Mouse (Mus musculus): ENCODE data around the gene Cdh24. TPM values are rescaled to one million over a fixed set of nuclear protein-coding genes. Genes with fewer than 3 reads are reported as not detected.

The Cdh24 gene
- polyA plus RNA-seq, 1 experiment from 2014 or later: 14.0 TPM

DNA sequence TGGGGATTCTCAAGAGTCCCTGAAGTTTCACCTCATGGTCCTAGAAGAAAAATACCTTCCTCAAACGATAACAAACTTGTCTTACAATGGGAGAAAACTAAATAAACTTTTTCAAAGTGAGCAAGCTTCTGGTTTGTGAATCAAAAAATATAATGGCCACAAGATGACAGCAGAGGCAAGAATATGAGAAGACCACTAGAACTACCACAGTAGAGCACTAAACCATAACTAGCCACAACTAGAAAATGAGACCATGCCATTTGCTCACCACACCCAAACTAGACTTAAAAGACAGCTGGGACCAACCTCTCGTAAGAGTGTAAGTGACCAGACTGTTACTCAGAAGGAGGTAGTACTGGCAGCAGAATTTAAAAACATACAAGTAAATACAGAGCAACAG lies 18.8 kb upstream of the Cdh24 start:
- Histone ChIP-seq H3K4me1 (no peaks in the 10 kb centered on the region), H3K27me3 (replicated peaks) (no peaks in the 10 kb centered on the region)
- ATAC-seq (ENCODE audit: low FRiP score): no peak

DNA sequence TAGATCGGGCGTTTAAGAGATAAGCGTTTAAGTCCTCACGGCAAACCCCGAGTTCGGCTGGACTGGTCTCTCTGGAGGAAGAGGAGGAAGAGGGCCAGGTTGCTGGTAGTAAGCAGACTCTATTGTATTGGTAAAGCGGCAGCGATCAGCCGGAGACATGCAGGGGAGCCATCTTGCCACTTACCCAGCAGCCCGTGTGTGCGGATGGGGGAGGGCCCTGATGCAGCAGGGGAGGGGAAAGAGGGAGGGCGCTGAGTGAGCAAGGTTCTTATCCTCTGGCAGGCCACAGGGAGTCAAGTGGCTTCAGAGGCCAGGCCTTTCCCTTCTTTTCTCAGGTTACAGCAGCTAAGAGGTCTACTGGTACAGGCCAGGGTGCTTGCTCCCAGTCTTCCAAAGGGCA lies 12.3 kb upstream of the Cdh24 start:
- H3K9ac ChIP-seq (replicated peaks): peak overlapping the region; percentile 62
- peak overlapping the region; percentile 84 for H3K27ac ChIP-seq (replicated peaks)
- peaks cover 58% of the 10 kb centered on the region for H3K36me3 ChIP-seq
- no peaks in the 10 kb centered on the region for H3K9me3 ChIP-seq (replicated peaks)
- H3K4me1 ChIP-seq: peaks cover 49% of the 10 kb centered on the region
- no peaks in the 10 kb centered on the region for H3K27me3 ChIP-seq (replicated peaks)
- ATAC-seq (ENCODE audit: low FRiP score): peak; percentile 77
- under 1% methylated on average over 12 of the region's 12 CpGs for WGBS
- H3K4me3 ChIP-seq (replicated peaks): peak overlapping the region; percentile 57
- H3K4me2 ChIP-seq: peak overlapping the region; percentile 65

More for the DNA sequence above, 18.8 kb upstream of the Cdh24 start:
- Histone ChIP-seq H3K9ac (replicated peaks) (no peak overlapping the region), H3K36me3 (peaks cover 94% of the 10 kb centered on the region), H3K9me3 (replicated peaks) (no peaks in the 10 kb centered on the region), H3K4me3 (replicated peaks) (no peak overlapping the region), H3K27ac (replicated peaks) (no peak overlapping the region), H3K4me2 (no peak overlapping the region)
- 88% methylated on average over 2 of the region's 2 CpGs for WGBS

DNA sequence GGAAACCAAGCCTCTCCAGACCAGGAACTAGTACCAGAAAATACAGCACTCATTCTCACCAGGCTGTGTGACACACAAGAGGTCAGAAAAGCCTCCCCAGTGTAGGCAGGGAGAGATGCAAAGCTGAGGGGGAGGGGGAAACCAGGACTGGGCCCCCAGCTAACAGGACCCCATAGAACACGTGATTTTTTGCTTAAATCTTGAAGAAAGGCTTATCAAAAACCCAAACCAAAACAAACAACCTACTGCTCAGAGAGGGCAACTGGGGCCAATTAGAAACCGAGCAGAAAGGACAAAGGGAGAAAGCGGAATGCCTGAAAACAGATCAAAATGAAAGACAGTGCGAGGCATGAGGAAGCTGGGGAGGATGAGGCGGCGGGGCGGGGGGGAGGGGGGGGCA lies 11.6 kb upstream of the Cdh24 start:
- no peaks in the 10 kb centered on the region for H3K27me3 ChIP-seq (replicated peaks)
- 0% methylated on average over 7 of the region's 7 CpGs for WGBS
- H3K27ac ChIP-seq (replicated peaks): peak overlapping the region; percentile 84
- peak overlapping the region; percentile 62 for H3K9ac ChIP-seq (replicated peaks)
- no peak; the same call in 1 of the 2 replicates for ATAC-seq (ENCODE audit: low FRiP score)
- peak overlapping the region; percentile 65 for H3K4me2 ChIP-seq
- H3K4me1 ChIP-seq: peaks cover 54% of the 10 kb centered on the region
- H3K4me3 ChIP-seq (replicated peaks): peak overlapping the region; percentile 57
- peaks cover 57% of the 10 kb centered on the region for H3K36me3 ChIP-seq
- no peaks in the 10 kb centered on the region for H3K9me3 ChIP-seq (replicated peaks)

DNA sequence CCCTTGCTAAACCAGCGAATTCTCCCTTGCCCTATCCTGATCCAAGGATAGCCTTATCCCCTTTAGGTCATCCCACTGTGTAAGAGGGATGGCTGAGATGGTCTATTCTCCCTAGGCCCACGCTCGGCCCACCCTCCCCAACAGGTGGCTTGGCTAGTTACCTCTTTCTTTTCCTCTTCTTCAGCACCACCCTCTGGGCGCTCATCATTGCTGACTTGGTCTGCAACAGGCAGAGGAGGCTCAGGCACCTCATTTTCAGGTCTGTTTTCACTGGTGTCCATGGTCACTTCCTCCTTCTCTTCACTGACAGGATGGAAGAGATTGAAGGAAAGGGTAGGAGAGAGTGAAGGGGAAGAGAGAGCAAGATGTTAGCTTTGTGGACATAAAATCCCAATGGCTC lies 10.4 kb upstream of the Cdh24 start:
- H3K9ac ChIP-seq (replicated peaks): 0 out of 2 replicates have a peak overlapping the region, but pooled peaks have one; percentile 62
- no peaks in the 10 kb centered on the region for H3K27me3 ChIP-seq (replicated peaks)
- H3K4me1 ChIP-seq: peaks cover 54% of the 10 kb centered on the region
- H3K27ac ChIP-seq (replicated peaks): peak overlapping the region; percentile 84; the same call in 1 of the 2 replicates
- peaks cover 57% of the 10 kb centered on the region for H3K36me3 ChIP-seq
- 88% methylated on average over 4 of the region's 4 CpGs for WGBS
- peak overlapping the region; percentile 57; the same call in 1 of the 2 replicates for H3K4me3 ChIP-seq (replicated peaks)
- H3K4me2 ChIP-seq: peak overlapping the region; percentile 65
- H3K9me3 ChIP-seq (replicated peaks): no peaks in the 10 kb centered on the region
- ATAC-seq (ENCODE audit: low FRiP score): peak; percentile 15; the same call in 1 of the 2 replicates

DNA sequence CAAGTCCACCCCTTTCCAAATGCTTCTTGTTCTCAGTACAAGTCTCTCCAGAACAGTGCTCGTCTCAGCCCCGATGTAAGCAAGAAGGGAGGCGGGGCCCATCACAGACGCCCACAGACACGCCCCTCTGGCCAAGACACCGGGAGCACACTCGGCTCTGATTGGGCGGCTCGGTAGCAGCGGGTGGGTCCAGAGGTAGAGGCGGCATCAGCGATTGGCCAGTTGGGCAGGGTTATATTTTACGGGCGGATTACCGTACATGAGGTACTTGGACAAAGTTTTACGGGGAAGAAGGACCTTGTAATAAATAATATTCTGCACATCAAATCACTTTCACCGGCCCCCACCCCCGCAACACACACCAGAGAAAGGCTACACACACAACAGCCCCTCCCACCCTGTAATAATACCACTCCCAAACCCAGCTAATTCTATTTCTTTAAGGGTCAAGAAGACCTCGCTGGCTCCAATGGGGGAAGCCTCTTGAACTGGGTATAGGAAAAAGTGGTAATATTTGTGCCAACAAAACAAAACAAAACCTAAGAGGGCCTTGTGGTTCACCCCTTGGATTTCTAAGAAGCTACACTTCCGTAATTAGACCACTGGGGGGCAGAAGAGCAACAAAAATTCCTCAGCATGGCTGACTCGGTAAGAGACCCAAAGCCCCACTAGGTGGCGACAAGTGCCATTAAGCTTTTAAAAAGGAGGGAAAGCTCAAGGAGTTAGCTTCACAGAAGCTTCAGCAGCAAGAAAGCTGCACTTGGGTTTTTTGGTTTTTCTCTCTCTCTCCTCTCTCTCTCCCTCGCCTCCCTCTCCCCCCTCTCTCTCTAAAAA lies 9.7 kb upstream of the Cdh24 start:
- 66% methylated on average over 23 of the region's 23 CpGs for WGBS

DNA sequence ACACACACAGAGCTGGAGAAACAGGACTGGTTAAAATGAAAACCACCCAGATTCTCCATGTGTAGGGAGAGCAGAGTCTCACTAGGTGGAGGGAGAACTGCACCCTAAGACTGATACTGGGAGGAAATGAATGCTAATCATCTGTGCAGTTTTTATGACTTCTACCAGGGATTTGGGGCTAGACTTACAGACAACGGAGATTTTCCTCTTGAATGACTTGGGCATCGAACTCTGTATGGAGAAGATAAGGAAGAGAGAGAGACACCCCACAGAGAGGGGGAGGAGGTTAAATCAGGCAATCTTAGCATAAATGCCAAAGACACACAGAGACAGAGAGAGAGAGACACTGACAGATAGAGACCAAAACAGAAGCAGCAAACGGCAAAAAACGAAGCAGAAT lies 6.7 kb upstream of the Cdh24 start:
- Histone ChIP-seq H3K36me3 (peaks cover 81% of the 10 kb centered on the region), H3K9ac (replicated peaks) (no peak overlapping the region), H3K27ac (replicated peaks) (no peak overlapping the region), H3K4me3 (replicated peaks) (no peak overlapping the region), H3K27me3 (replicated peaks) (no peaks in the 10 kb centered on the region), H3K4me1 (peaks cover 45% of the 10 kb centered on the region), H3K9me3 (replicated peaks) (no peaks in the 10 kb centered on the region), H3K4me2 (no peak overlapping the region)
- no peak for ATAC-seq (ENCODE audit: low FRiP score)
- 80% methylated on average over 4 of the region's 4 CpGs for WGBS

More for the DNA sequence above, 9.7 kb upstream of the Cdh24 start:
- Histone ChIP-seq H3K4me3 (replicated peaks) (no peak overlapping the region; the same call in 1 of the 2 replicates), H3K27ac (replicated peaks) (0 out of 2 replicates have a peak overlapping the region, but pooled peaks have one; percentile 84), H3K4me1 (peaks cover 54% of the 10 kb centered on the region), H3K27me3 (replicated peaks) (no peaks in the 10 kb centered on the region), H3K36me3 (peaks cover 57% of the 10 kb centered on the region), H3K4me2 (peak overlapping the region; percentile 65), H3K9me3 (replicated peaks) (no peaks in the 10 kb centered on the region), H3K9ac (replicated peaks) (no peak overlapping the region)
- ATAC-seq (ENCODE audit: low FRiP score): peak; percentile 37

DNA sequence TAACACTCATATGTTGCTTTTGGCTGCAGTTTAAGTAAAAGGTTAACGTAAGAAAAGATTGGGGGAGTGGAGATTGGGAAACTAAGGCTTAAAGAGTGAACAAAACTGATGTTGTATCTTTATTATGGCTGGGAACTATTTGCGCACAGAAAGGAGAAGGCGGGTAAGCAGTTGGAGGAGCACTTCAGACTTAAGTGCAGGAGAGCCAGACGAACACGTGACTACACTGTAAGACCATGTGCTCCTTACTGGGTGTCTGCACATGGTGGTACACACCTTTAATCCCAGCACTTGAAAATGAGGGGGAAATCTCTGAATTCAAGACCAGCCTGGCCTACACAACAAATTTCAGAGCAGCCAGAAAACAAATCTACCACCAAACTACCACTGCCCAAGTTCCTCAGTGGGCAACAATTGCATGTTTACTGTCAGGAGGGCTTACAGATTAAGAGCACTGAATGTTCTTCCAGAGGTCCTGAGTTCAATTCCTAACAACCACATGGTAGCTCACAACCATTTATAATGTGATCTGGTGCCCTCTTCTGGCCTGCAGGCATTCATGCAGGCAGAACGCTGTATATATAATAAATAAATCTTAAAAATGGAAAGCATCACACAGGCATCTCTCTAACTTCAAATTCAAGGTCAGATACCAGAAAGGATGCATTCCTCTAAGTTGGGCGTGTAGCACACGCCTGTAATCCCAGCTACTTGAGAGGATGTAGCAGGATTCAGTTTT lies 5.9 kb upstream of the Cdh24 start:
- Histone ChIP-seq H3K27ac (replicated peaks) (no peak overlapping the region), H3K4me3 (replicated peaks) (no peak overlapping the region), H3K9me3 (replicated peaks) (no peaks in the 10 kb centered on the region), H3K36me3 (peaks cover 88% of the 10 kb centered on the region), H3K27me3 (replicated peaks) (no peaks in the 10 kb centered on the region), H3K9ac (replicated peaks) (no peak overlapping the region), H3K4me2 (no peak overlapping the region), H3K4me1 (peaks cover 37% of the 10 kb centered on the region)
- 93% methylated on average over 8 of the region's 8 CpGs for WGBS
- ATAC-seq (ENCODE audit: low FRiP score): no peak

DNA sequence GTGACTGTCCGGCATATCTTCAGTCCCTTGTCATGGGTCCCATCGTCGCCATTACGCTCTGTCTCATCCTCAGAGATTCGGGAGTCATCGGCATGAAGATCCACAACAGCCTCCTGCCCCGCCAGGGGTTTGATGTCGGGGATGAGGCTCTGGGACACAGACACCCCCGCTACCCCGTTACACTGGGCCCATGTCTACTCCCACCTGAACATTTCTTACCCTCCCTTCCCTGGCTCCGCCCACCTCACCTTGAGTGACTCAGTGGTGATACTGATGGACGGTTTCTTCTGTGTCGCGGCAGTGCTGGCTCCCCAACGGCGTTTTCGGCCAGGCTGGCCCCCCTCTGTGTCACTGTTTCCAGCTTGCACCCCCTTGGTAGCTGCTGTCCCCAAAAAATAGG lies 5.3 kb upstream of the Cdh24 start:
- Histone ChIP-seq H3K36me3 (peaks cover 85% of the 10 kb centered on the region), H3K9me3 (replicated peaks) (no peaks in the 10 kb centered on the region), H3K4me1 (peaks cover 34% of the 10 kb centered on the region), H3K9ac (replicated peaks) (no peak overlapping the region), H3K27me3 (replicated peaks) (no peaks in the 10 kb centered on the region), H3K4me2 (no peak overlapping the region), H3K4me3 (replicated peaks) (no peak overlapping the region), H3K27ac (replicated peaks) (no peak overlapping the region)
- no peak for ATAC-seq (ENCODE audit: low FRiP score)
- WGBS: 95% methylated on average over 17 of the region's 17 CpGs

DNA sequence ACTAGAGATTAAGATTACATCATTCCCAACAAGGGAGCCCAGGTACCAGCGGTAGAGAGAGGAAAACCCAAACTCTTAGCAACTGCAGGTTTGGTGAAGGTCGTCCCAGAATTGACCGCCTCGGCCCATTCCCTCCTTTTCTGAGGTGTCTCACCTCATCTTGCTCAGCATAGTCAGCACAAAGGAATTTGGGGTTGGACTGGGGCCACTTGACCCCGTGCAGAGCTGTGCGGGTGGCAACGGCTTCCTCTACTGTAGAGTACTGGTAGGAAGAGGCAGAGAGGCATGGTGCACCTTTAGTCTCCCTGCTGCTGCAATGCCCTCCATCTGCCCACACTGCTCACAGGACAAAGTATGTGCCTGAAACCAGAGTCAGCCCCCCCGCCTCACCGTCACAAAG lies 3.1 kb upstream of the Cdh24 start:
- H3K9me3 ChIP-seq (replicated peaks): no peaks in the 10 kb centered on the region
- H3K27ac ChIP-seq (replicated peaks): no peak overlapping the region
- no peak overlapping the region for H3K9ac ChIP-seq (replicated peaks)
- H3K36me3 ChIP-seq: peaks cover 67% of the 10 kb centered on the region
- H3K4me2 ChIP-seq: no peak overlapping the region
- WGBS: 92% methylated on average over 9 of the region's 9 CpGs
- no peaks in the 10 kb centered on the region for H3K27me3 ChIP-seq (replicated peaks)
- H3K4me3 ChIP-seq (replicated peaks): no peak overlapping the region
- H3K4me1 ChIP-seq: peaks cover 26% of the 10 kb centered on the region
- ATAC-seq (ENCODE audit: low FRiP score): no peak

DNA sequence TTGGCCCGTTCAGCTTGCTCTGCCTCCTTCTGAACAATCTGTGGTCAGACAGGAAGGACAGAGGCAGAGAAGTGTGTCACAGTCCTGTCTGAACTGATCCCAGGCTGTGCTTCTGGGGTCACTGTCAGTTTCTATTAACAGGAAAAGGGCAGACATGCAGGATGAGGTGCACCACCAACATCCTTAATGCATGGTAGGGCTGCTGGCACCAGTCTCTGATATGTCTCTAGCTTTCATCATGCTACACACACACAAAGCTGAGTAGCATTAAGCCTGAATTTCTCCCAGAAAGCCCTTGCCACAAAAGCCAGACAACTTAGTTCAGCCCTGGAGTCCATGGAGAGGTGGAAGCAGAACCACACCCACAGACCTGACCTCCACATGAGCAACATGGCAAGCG lies 1.8 kb upstream of the Cdh24 start:
- H3K36me3 ChIP-seq: peaks cover 61% of the 10 kb centered on the region
- no peak for ATAC-seq (ENCODE audit: low FRiP score)
- H3K4me2 ChIP-seq: no peak overlapping the region

DNA sequence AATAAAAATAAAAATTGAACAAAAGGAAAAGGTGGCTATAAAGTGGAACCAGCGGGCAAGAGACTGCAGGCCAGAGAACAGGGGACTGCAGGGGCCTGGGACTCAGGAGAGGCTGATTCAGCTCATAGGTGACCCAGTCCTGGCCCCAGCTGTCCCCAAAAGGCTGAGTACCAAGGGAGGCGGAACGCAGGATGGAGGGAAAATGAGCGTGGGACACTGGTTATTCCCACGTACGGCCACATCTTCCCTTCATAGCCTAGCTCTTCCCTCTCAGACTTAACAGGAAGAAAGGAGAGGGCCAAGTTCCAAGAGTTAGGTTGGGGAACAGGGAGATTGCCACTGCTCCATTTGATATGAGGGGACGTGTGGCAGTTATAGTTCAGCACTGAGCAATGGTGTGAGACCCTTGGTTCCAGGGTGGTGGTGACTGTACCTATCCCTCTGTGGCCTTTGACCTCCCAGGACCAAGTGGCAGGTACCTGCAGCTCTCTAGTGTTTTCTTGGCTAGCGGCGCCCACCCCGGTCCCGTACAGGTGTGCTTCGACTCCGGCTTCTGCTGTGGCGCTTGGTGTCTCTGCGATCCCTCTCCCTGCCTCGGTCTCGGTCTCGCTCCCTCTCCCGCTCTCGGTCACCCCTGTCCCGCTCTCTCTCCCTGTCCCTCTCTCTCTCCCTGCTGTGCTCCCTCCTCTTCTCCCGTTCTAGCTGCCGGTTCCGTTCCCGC lies 1.2 kb upstream of the Cdh24 start:
- ATAC-seq (ENCODE audit: low FRiP score): no peak
- WGBS: 80% methylated on average over 25 of the region's 25 CpGs
- H3K4me2 ChIP-seq: no peak overlapping the region
- peak overlapping the region; percentile 90; the same call in 1 of the 2 replicates for H3K27ac ChIP-seq (replicated peaks)
- no peak overlapping the region for H3K4me3 ChIP-seq (replicated peaks)
- peaks cover 62% of the 10 kb centered on the region for H3K36me3 ChIP-seq
- H3K4me1 ChIP-seq: peaks cover 31% of the 10 kb centered on the region
- no peaks in the 10 kb centered on the region for H3K27me3 ChIP-seq (replicated peaks)
- H3K9ac ChIP-seq (replicated peaks): no peak overlapping the region
- H3K9me3 ChIP-seq (replicated peaks): no peaks in the 10 kb centered on the region

More for the DNA sequence above, 1.8 kb upstream of the Cdh24 start:
- Histone ChIP-seq H3K9ac (replicated peaks) (no peak overlapping the region), H3K27ac (replicated peaks) (no peak overlapping the region), H3K4me3 (replicated peaks) (no peak overlapping the region), H3K4me1 (peaks cover 28% of the 10 kb centered on the region), H3K9me3 (replicated peaks) (no peaks in the 10 kb centered on the region), H3K27me3 (replicated peaks) (no peaks in the 10 kb centered on the region)
- WGBS: 91% methylated on average over 2 of the region's 2 CpGs
